Mouse (Mus musculus) liver, adult 2 months (tissue): Measurements from ENCODE around the gene Lilrb4a. TPM values are rescaled to one million over a fixed set of nuclear protein-coding genes. Genes with fewer than 3 reads are reported as not detected.

Source experiments
- DNase-seq: peaks from one replicate; pipeline ENCODE4 v3.0.0-alpha.2; 2011; ENCODE audit warnings: low read depth, low spot score; ENCODE audit errors: extremely low read depth
- H3K27ac ChIP-seq: fragments of 200-500 bp; replicated peaks from 2 replicates; pipeline ENCODE4 v1.5.1; 2012; ENCODE audit warnings: low read depth, mild to moderate bottlenecking, control low read depth, inconsistent platforms, low read length; ENCODE audit not compliant: insufficient read depth
- H3K27me3 ChIP-seq: fragments of 200-500 bp; 2 replicates; pipeline ENCODE4 v1.6.1; 2012; ENCODE audit warnings: mild to moderate bottlenecking, moderate library complexity, low read length, inconsistent platforms; ENCODE audit not compliant: control insufficient read depth, insufficient read depth
- H3K36me3 ChIP-seq: fragments of 200-500 bp; 2 replicates; pipeline ENCODE4 v1.6.1; 2012; ENCODE audit warnings: low read length, inconsistent platforms; ENCODE audit not compliant: control insufficient read depth, insufficient read depth
- H3K4me1 ChIP-seq: fragments of 200-500 bp; 2 replicates; pipeline ENCODE4 v1.6.1; 2011; ENCODE audit warnings: low read length; ENCODE audit not compliant: control insufficient read depth, insufficient read depth
- H3K4me3 ChIP-seq: fragments of 200-500 bp; 2 replicates; pipeline ENCODE4 v1.5.1; 2011; ENCODE audit warnings: low read depth, mild to moderate bottlenecking, control low read depth, low read length, moderate library complexity; ENCODE audit not compliant: insufficient read depth
- H3K79me2 ChIP-seq: fragments of 200-500 bp; 2 replicates; pipeline ENCODE4 v1.6.1; 2012; ENCODE audit warnings: inconsistent platforms, mild to moderate bottlenecking, low read length, moderate library complexity; ENCODE audit not compliant: control insufficient read depth, insufficient read depth
- H3K9ac ChIP-seq: fragments of 200-500 bp; 2 replicates; pipeline ENCODE4 v1.6.1; 2012; ENCODE audit warnings: low read depth, mild to moderate bottlenecking, control low read depth, inconsistent platforms, low read length
- CTCF ChIP-seq: fragments of 200-500 bp; IDR thresholded peaks from 2 replicates; pipeline ENCODE4 v1.5.1; 2011; ENCODE audit warnings: low read depth, low read length, control low read depth
- POLR2A ChIP-seq: fragments of 200-500 bp; IDR thresholded peaks from 2 replicates; pipeline ENCODE4 v1.6.1; 2011; ENCODE audit warnings: low read length, control low read depth; ENCODE audit not compliant: insufficient read depth; ENCODE audit errors: extremely low read depth
- WGBS: fragments of 180-500 bp; shearing (Covaris S2); methylation state at CpG from one replicate; pipeline ENCODE4 v1.1.7; 2018; 5-methylcytosine and 5-hydroxymethylcytosine counted together
- polyA plus RNA-seq: library from polyadenylated mRNA; depleted of rRNA; stranded (reverse); fragments of >200 nt; gene quantifications from 2 replicates; pipeline ENCODE4 v1.2.3, GENCODE M21; 2012; rRNA removed
- total RNA-seq: library from RNA; depleted of rRNA; stranded (reverse); fragments of >200 nt; gene quantifications from 2 replicates; pipeline ENCODE4 v1.2.3, GENCODE M21; 2014; rRNA removed

Gene Lilrb4a
- total and polyA plus RNA-seq, 2 experiments = 0.76 to 7.0 TPM

GRCm38 (mm10) chr10:51530813-51531212 is 40.1 kb downstream of the Lilrb4a start:
- Histone ChIP-seq H3K36me3 (no peaks in the 10 kb centered on the region), H3K4me3 (no peak overlapping the region), H3K9ac (no peak overlapping the region), H3K27ac (no peak overlapping the region), H3K27me3 (no peaks in the 10 kb centered on the region), H3K4me1 (no peaks in the 10 kb centered on the region), H3K79me2 (no peaks in the 10 kb centered on the region)
- TF ChIP-seq CTCF = no peak
- no peak for TF ChIP-seq POLR2A
- DNase-seq = no peak
- 81% methylated on average over 7 of the region's 7 CpGs for WGBS

Other genes with a start within 250 kb of the Lilrb4a start
- 1.2 and 3.8 TPM in 2 replicates for gene Gm49339, start 10.3 kb upstream of the Lilrb4a start, total RNA-seq
- gene Gm49339, start 10.3 kb upstream of the Lilrb4a start, polyA plus RNA-seq = 0.96 and 2.3 TPM in 2 replicates
- 2.4 and 2.9 TPM in 2 replicates for gene Lilr4b, start 10.3 kb upstream of the Lilrb4a start, total RNA-seq
- 0.12 and 0.89 TPM in 2 replicates for gene Lilr4b, start 10.3 kb upstream of the Lilrb4a start, polyA plus RNA-seq
- gene Fam162b, start 99.6 kb downstream of the Lilrb4a start, total RNA-seq = not detected in 2 replicates
- gene Fam162b, start 99.6 kb downstream of the Lilrb4a start, polyA plus RNA-seq = not detected in 2 replicates
- not detected in 2 replicates for gene Gprc6a, start 140.5 kb downstream of the Lilrb4a start, total RNA-seq
- gene Gprc6a, start 140.5 kb downstream of the Lilrb4a start, polyA plus RNA-seq = not detected in 2 replicates
- not detected in 2 replicates for gene Rfx6, start 186.8 kb downstream of the Lilrb4a start, total RNA-seq
- gene Rfx6, start 186.8 kb downstream of the Lilrb4a start, polyA plus RNA-seq = not detected in 2 replicates